Mouse (Mus musculus): ENCODE data around the gene Elavl2.

Gene Elavl2

DNA sequence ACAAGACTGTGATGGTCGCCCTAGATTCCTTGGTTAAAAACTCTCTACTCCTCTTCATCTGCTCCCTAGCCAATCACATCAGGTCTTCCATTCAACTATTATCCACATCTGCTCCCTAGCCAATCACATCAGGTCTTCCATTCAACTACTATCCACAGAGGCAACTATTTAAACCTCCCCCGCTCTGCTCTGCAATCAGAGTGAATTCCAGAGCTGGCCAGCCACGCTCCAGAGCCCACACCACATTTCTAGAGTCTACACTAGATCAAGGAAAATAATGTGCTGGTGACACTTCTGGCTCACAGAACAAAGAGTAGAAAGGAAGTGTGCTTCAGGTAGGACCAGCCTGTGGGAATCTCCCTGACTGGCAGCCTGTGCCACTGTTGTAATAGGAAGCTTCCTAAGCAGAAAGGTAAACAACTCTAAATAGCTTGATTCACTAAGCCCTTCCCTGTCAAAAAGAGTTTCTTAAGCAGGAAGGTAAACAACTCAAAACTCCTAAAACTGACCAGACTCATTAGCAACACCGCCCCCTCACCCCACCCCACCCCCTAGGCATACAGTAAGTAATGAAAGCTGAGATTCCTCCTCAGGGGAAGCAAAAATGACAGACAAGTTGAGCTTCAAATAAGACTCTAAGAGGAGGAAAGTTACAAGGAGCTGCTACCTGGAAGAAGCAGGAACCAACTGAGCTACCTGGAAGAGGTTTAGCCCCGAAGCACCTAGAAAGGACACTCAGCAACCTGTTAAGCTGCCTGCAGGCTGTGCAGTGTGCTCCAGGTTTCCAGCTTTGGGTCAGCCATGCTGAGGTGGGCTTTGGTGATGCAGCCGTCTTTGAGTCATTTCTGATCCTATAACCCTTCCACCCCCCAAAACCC is 191.9 kb downstream of the Elavl2 start:
- DNase-seq (ENCODE audit: low spot score), result peak; percentile 24
